Mouse (Mus musculus) 3134 (cell line): ENCODE data around the gene Mrpl45.
"Not testable (repeated sequence)": the region's sequence is repeated elsewhere in the genome, so short reads cannot be mapped to it uniquely, and the experiment has no call there.

ENCODE experiments used
- DNase-seq: peaks from one replicate; pipeline ENCODE4 v3.0.0-alpha.2; 2011; ENCODE audit warnings: low spot score; ENCODE audit not compliant: insufficient read length; ENCODE audit errors: extremely low read depth

The Mrpl45 gene

GRCm38 (mm10) chr11:97315504-97316503 is at the start of gene Mrpl45:
Gene Mrpl45, plus strand, starts transcription at chr11:97315716.
- peak; percentile 97 for DNase-seq

DNA sequence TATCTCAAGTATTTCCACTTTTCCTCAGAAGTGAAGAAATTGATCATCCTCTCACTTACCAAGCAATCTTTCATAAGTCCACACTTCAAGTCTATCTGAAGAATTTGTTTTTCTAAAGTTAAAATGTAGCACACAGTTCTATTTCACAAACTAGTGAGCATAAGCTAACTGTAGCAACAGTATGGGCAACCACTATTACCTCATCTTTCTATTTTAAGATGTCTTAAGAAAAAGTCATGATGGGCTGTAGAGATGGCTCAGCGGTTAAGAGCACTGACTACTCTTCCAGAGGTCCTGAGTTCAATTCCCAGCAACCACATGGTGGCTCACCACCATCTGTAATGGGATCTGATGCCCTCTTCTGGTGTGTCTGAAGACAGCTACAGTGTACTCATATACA is 49.0 kb upstream of the Mrpl45 start:
- not testable (repeated sequence) for DNase-seq

- peak; percentile 26 for DNase-seq
These were observed 45.5 kb upstream of the Mrpl45 start for GRCm38 (mm10) chr11:97270004-97270403.

GRCm38 (mm10) chr11:97272835-97273234 is 42.7 kb upstream of the Mrpl45 start:
- DNase-seq, result no peak

- DNase-seq, result peak; percentile 45
These were observed 41.9 kb upstream of the Mrpl45 start for GRCm38 (mm10) chr11:97273613-97274012.

DNA sequence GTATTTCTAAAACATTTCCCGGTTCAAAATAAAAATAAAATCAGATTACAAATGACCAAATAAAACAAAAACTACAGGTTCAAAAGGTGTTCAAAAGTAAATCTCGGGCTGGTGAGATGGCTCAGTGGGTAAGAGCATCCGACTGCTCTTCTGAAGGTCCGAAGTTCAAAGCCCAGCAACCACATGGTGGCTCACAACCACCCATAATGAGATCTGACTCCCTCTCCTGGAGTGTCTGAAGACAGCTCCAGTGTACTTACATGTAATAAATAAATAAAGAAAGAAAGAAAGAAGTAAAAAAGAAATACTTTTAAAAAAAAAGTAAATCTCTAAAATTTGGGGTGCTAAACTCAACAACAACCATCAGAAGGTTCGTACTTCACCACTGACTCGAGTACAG is 40.6 kb upstream of the Mrpl45 start:
- not testable (repeated sequence) for DNase-seq

DNA sequence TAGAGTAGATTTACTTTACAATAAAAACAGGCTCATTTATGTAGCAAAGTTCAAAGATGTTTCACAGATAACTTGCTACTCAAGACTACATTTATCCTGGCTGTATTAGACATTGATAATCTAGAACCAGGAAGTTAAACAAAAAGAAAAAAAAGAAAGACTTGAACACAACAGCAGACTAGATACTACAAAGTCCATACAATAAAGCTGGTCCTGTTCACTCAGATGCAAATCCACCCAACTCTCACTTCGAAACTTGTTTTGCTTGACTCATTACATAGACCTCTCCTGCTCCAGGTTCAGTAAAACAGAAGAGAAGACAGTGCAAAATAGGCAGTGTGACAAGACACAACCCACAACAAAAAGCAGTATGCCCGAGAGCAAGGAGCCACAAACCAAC is 40.2 kb upstream of the Mrpl45 start:
- no peak for DNase-seq

DNA sequence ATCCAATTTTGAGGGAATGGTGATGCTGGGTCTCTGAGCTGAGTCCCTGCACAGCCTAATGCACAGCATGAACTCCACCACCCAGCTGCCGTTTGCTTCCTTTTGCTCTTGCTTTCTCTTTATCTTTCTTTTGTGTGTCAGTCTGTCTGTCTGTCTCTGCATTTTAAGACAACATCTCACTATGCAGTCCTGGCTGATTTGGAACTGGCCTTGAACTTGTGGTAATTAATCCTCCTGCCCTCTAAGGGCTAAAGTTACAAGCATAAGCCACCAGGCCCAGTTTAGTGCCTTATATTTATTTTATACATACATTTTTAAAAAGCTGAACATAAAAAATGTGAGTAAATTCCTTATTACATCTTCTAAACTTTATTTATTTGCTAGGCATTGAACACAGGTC is 39.5 kb upstream of the Mrpl45 start:
- DNase-seq, result no peak

GRCm38 (mm10) chr11:97277166-97277565 is 38.4 kb upstream of the Mrpl45 start:
- no peak for DNase-seq

GRCm38 (mm10) chr11:97278456-97278855 is 37.1 kb upstream of the Mrpl45 start:
- no peak for DNase-seq

GRCm38 (mm10) chr11:97279040-97279404 is 36.5 kb upstream of the Mrpl45 start:
- DNase-seq, result no peak

- DNase-seq, result peak; percentile 73
These were observed 35.9 kb upstream of the Mrpl45 start for GRCm38 (mm10) chr11:97279405-97280215.

GRCm38 (mm10) chr11:97280216-97280861 is 35.2 kb upstream of the Mrpl45 start, which contains the start of gene Npepps:
Gene Npepps, minus strand, starts transcription at chr11:97280638.
- DNase-seq, result peak; percentile 64

DNA sequence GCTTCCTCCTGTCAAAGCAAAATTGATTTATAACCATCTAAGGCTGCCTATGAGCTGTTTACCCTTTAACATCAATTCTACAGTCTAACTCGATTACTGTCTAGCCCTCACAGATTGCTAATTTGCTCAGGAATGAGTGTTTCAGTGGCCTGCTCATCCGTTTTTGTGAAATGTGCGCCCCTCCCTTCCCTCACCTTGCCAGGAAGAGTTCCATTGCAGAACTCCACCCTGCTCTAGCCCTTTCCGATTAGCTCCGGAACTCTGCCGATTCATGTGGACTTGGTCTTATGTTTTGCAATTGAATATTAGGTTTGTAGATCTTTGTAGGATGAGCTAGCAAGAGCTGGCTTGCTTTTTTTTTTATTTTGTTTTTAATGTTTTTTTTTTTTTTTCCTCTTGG is 33.3 kb upstream of the Mrpl45 start:
- DNase-seq, result no peak

DNA sequence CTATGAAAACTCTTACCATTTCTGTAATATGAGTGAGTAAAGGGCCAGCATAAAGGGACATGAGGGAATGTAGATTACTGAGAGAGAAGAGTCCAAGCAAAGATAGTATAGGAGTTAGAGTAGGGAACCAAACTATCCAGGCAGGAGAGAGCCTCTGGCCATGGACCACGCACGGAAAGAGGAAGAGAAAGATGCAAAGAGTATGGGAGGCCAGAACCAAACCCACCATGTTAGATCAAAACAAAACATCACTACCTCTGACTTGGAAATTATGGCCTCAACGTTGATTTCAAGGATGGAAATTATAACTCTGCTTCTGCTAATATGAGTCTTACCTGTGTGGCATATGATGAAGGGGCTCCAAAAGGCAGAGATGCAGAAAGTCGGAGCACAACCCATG is 30.7 kb upstream of the Mrpl45 start:
- no peak for DNase-seq

GRCm38 (mm10) chr11:97285852-97286775 is 29.4 kb upstream of the Mrpl45 start:
- DNase-seq, result peak; percentile 73

- no peak for DNase-seq
These were observed 28.5 kb upstream of the Mrpl45 start for GRCm38 (mm10) chr11:97286973-97287372.

- no peak for DNase-seq
These were observed 27.9 kb upstream of the Mrpl45 start for GRCm38 (mm10) chr11:97287643-97288042.

DNA sequence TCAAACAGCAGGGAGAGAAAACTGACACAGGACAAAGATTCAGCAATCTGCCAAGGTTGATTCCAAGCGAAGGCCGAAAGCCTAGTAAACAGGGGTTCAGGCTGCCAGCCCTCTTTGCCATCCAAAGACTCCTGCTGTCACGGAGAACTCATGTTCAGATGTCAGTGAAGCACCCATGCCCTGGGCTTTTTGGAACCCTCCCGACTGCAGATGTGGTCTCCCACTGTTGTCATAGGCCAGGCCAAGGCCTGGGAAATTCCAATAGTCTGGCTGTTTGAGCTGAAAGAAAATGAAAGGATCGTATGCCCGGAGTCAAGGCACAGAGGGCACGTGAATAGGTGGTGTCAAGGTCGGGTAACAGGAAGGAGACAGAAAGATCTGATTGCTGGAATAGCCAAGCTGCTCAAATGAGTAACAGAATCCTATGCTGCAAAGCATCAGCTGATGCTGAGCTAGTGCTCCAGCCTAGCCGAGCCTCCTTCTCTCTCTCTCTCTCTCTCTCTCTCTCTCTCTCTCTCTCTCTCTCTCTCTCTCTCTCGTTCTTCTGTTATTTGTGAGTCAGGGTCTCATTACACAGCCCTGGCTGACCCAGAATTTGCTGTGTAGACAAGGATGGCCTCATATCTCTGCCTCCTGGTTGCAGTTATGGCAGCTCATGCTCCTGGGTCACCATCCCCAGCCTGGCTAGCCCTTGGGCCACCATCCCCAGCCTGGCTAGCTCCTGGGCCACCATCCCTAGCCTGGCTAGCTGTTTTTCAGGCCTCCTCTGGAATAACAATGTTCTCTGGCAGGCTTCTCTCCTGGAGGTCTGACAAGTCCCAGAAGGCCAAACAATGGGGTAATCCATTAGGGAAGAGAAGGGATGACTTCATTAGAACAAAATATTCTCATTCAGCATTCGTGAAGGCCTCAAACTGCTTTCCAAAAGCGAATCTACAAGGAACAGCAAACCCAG is 26.0 kb upstream of the Mrpl45 start:
- DNase-seq, result no peak
